Mouse (Mus musculus) heart, embryonic 16.5 days (tissue): ENCODE results near the gene Efs. TPM values are rescaled to one million over a fixed set of nuclear protein-coding genes. Genes with fewer than 3 reads are reported as not detected.
A peak's percentile ranks its signal among the peaks of the same experiment; 100 is the strongest.
"Not testable (repeated sequence)": the region's sequence is repeated elsewhere in the genome, so short reads cannot be mapped to it uniquely, and the experiment has no call there.

ENCODE experiments used
- ATAC-seq: fragments of 200-750 bp; cut with Nextera tagmentation; replicated peaks from 2 replicates; pipeline ENCODE4 v1.8.0; 2017; ENCODE audit warnings: moderate number of reproducible peaks; ENCODE audit not compliant: insufficient read depth, low FRiP score; ENCODE audit errors: extremely low read depth
- H3K27ac ChIP-seq: fragments of 300-500 bp; sonication (generic); 2 replicates; pipeline ENCODE4 v1.5.1; 2014; ENCODE audit warnings: mild to moderate bottlenecking, low read length, control low read depth, moderate library complexity
- H3K27me3 ChIP-seq: fragments of 300-500 bp; sonication (generic); 2 replicates; pipeline ENCODE4 v1.6.1; 2014; ENCODE audit warnings: low read length, mixed read lengths; ENCODE audit not compliant: control insufficient read depth, insufficient read depth
- H3K36me3 ChIP-seq: fragments of 300-500 bp; sonication (generic); 2 replicates; pipeline ENCODE4 v1.6.1; 2014; ENCODE audit not compliant: control insufficient read depth, insufficient read depth
- H3K4me1 ChIP-seq: fragments of 300-500 bp; sonication (generic); 2 replicates; pipeline ENCODE4 v1.6.1; 2014; ENCODE audit warnings: low read length, mixed read lengths; ENCODE audit not compliant: control insufficient read depth, insufficient read depth
- H3K4me2 ChIP-seq: fragments of 300-500 bp; sonication (generic); 2 replicates; pipeline ENCODE4 v1.6.1; 2014; ENCODE audit warnings: low read depth, mild to moderate bottlenecking, control low read depth, low read length
- H3K4me3 ChIP-seq: fragments of 300-500 bp; sonication (generic); 2 replicates; pipeline ENCODE4 v1.5.1; 2014; ENCODE audit warnings: mild to moderate bottlenecking, control low read depth, low read length
- H3K9ac ChIP-seq: fragments of 300-500 bp; sonication (generic); 2 replicates; pipeline ENCODE4 v1.6.1; 2014; ENCODE audit warnings: low read length, control low read depth
- H3K9me3 ChIP-seq: fragments of 300-500 bp; sonication (generic); replicated peaks from 2 replicates; pipeline ENCODE4 v1.6.1; 2016; ENCODE audit warnings: low read length; ENCODE audit not compliant: control insufficient read depth
- WGBS: fragments of 180-500 bp; shearing (Covaris S2); extraction: QIAGEN DNeasy Blood & Tissue Kit; methylation state at CpG from one replicate; pipeline ENCODE4 v1.1.7; 2014; 5-methylcytosine and 5-hydroxymethylcytosine counted together
- polyA plus RNA-seq: library from polyadenylated mRNA; unstranded; fragments of >200 nt; fragmentation: Nextera tagmentation; extraction: Ambion mirVana; gene quantifications from 2 replicates; pipeline ENCODE4 v1.2.1, GENCODE M21; 2015

Gene Efs
- polyA plus RNA-seq, 1 experiment from 2014 or later, result 13.4 TPM

- peaks cover 5% of the 10 kb centered on the region; the same call in 1 of the 2 replicates for H3K36me3 ChIP-seq
- peak overlapping the region; percentile 77 for H3K9ac ChIP-seq
- 64% methylated on average over 11 of the region's 11 CpGs for WGBS
- peaks cover 18% of the 10 kb centered on the region for H3K4me1 ChIP-seq
- H3K9me3 ChIP-seq, result no peaks in the 10 kb centered on the region
- H3K27ac ChIP-seq, result peak overlapping the region; percentile 81
- peak overlapping the region; percentile 59 for H3K4me3 ChIP-seq
- no peaks in the 10 kb centered on the region for H3K27me3 ChIP-seq
- no peak for ATAC-seq
- peak overlapping the region; percentile 39 for H3K4me2 ChIP-seq
Measured at GRCm38 (mm10) chr14:54963727-54964126, 37.8 kb upstream of the Efs start.

DNA sequence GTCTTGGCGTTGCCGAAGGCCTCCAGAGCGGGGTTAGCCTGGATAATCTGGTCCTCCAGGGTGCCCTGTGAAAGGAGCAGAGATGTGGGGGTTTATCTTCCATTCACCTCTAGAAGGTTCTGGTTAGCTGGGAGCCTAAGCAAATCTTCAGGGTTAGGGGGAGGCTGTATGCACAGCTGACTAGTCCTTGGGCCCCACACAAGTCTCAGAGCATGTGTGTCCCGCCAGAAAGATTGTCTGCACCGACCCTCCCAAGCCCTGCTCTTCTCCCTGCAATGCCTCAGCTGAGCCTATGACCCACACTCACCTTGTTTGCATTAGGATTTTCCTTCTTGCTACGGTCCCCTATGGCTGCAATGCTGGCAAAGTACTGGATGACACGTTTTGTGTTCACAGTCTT, 36.8 kb upstream of the Efs start:
- peak overlapping the region; percentile 59 for H3K4me3 ChIP-seq
- H3K36me3 ChIP-seq, result peaks cover 7% of the 10 kb centered on the region
- peak overlapping the region; percentile 72 for H3K27ac ChIP-seq
- no peak for ATAC-seq
- no peaks in the 10 kb centered on the region for H3K27me3 ChIP-seq
- no peaks in the 10 kb centered on the region for H3K9me3 ChIP-seq
- peaks cover 17% of the 10 kb centered on the region for H3K4me1 ChIP-seq
- peak overlapping the region; percentile 39 for H3K4me2 ChIP-seq
- peak overlapping the region; percentile 61 for H3K9ac ChIP-seq
- 48% methylated on average over 7 of the region's 7 CpGs for WGBS

DNA sequence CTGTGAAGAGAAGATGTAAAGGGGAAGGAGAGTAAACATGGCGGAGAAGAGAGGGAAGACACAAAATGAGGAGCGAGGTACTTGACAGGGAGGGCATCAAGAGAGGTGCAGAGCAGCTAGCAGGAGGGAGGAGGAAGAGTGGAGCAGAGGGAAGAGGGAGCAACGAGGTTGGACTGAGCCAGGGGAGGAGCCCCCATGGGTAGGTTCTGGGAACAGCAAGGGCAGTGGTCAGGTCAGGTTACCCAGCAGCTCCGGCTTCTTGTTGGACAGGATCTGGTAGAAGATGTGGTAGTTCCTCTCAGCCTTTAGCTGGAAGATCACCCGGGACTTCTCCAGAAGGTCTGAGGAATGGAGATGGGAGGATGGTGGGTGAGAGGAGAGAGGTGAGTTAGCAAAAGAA, 35.6 kb upstream of the Efs start:
- 52% methylated on average over 5 of the region's 5 CpGs for WGBS
- H3K27ac ChIP-seq, result peak overlapping the region; percentile 67

DNA sequence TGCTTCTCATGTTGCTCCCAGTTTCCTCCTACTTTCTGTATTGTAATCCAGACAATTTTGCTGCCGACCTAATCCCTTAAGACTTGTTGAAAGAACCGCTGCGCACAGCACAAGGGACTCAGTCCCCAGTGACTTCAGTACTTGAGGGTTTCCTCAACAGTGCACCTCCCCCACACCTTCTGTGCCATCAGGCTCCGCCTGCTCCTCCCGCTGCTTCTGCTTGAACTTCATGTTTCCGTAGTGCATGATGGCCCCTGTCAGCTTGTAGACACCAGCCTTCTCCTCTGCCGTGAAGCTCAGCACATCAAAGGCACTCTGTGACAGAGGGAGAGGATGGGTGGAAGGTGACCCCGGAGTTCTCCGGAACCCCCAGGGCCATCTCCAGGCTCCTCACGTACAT, 34.8 kb upstream of the Efs start:
- H3K4me3 ChIP-seq, result peak overlapping the region; percentile 59
- H3K36me3 ChIP-seq, result peaks cover 15% of the 10 kb centered on the region
- H3K9me3 ChIP-seq, result no peaks in the 10 kb centered on the region
- peak overlapping the region; percentile 39 for H3K4me2 ChIP-seq
- ATAC-seq, result no peak
- 31% methylated on average over 10 of the region's 10 CpGs for WGBS
- peaks cover 11% of the 10 kb centered on the region for H3K4me1 ChIP-seq
- peak overlapping the region; percentile 61 for H3K9ac ChIP-seq
- no peaks in the 10 kb centered on the region for H3K27me3 ChIP-seq
- peak overlapping the region; percentile 5; the same call in 1 of the 2 replicates for H3K27ac ChIP-seq

More for the DNA sequence above, 35.6 kb upstream of the Efs start:
- Histone ChIP-seq H3K4me2 (peak overlapping the region; percentile 39), H3K9me3 (no peaks in the 10 kb centered on the region), H3K4me3 (peak overlapping the region; percentile 59), H3K4me1 (peaks cover 8% of the 10 kb centered on the region), H3K36me3 (peaks cover 12% of the 10 kb centered on the region), H3K9ac (peak overlapping the region; percentile 61), H3K27me3 (no peaks in the 10 kb centered on the region)
- ATAC-seq, result no peak

DNA sequence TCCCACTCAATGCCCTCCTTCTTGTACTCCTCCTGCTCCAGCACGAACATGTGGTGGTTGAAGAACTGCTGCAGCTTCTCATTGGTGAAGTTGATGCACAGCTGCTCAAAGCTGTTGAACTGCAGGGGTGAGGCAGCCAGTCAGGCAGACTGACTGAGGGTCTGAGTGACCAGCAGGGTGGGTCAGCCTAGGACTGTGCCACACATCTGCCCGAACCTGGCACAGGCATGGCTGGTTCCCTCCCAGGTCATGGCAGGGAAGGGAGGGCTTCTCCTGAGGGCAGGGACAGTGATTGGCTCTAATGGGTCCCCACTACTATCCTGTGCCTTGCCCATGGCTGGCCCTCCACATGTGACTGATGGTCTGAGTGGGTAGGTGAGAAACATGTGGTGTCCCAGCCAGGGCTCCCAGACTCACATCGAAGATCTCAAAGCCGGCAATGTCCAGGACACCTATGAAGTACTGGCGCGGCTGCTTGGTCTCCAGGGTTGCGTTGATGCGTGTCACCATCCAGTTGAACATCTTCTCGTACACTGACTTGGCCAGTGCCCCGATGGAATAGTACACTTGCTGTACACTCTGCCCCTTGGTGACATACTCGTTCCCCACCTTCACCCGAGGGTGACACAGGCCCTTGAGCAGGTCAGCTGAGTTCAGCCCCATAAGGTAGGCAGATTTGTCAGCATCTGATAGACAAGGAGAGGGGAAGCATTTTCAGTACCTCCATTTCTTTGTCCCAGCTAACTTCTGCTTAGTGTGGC, 34.1 kb upstream of the Efs start:
- not testable (repeated sequence) for H3K9me3 ChIP-seq, H3K27ac ChIP-seq, H3K27me3 ChIP-seq
- Histone ChIP-seq H3K9ac (peak overlapping the region; percentile 48), H3K4me2 (peak overlapping the region; percentile 39), H3K36me3 (peaks cover 15% of the 10 kb centered on the region), H3K4me1 (peaks cover 11% of the 10 kb centered on the region), H3K4me3 (peak overlapping the region; percentile 59)
- WGBS, result 64% methylated on average over 12 of the region's 12 CpGs
- ATAC-seq, result 0 out of 2 replicates have a peak, but pooled peaks have one; percentile 7

- ATAC-seq, result no peak
Measured at GRCm38 (mm10) chr14:54959197-54959596, 33.3 kb upstream of the Efs start.

GRCm38 (mm10) chr14:54958503-54958902, 32.6 kb upstream of the Efs start:
- Histone ChIP-seq H3K4me3 (peak overlapping the region; percentile 16; the same call in 1 of the 2 replicates), H3K9me3 (no peaks in the 10 kb centered on the region), H3K4me1 (peaks cover 11% of the 10 kb centered on the region), H3K36me3 (peaks cover 24% of the 10 kb centered on the region), H3K9ac (peak overlapping the region; percentile 24; the same call in 1 of the 2 replicates), H3K27ac (no peak overlapping the region), H3K27me3 (no peaks in the 10 kb centered on the region), H3K4me2 (peak overlapping the region; percentile 23)
- ATAC-seq, result no peak
- WGBS, result 60% methylated on average over 4 of the region's 4 CpGs

More at GRCm38 (mm10) chr14:54959197-54959596, 33.3 kb upstream of the Efs start:
- Histone ChIP-seq H3K4me2 (peak overlapping the region; percentile 23), H3K36me3 (peaks cover 18% of the 10 kb centered on the region), H3K9me3 (no peaks in the 10 kb centered on the region), H3K27ac (0 out of 2 replicates have a peak overlapping the region, but pooled peaks have one; percentile 9), H3K4me3 (peak overlapping the region; percentile 16), H3K27me3 (no peaks in the 10 kb centered on the region), H3K9ac (peak overlapping the region; percentile 31; the same call in 1 of the 2 replicates), H3K4me1 (peaks cover 11% of the 10 kb centered on the region)
- 70% methylated on average over 3 of the region's 3 CpGs for WGBS

DNA sequence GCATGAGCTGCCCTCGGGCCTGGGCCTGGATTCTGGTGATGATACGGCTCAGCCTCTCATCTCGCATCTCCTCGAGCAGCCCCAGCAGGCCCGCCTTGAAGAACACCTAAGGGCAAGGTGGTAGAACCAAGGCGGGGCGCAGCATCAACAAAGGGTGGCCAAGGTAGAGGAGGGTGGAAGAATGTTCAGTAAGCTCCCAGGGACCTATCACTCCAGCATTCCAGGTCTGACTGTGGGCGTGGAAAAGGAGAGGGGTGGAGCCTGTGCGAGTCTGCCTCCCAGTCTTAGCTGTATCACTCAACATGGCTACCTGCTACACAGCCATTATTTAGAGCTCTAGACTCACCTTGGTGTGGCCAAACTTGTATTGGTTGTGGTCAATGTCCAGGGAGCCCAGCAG, 30.6 kb upstream of the Efs start:
- no peak overlapping the region; the same call in 1 of the 2 replicates for H3K27ac ChIP-seq
- H3K4me2 ChIP-seq, result peak overlapping the region; percentile 17; the same call in 1 of the 2 replicates
- H3K27me3 ChIP-seq, result no peaks in the 10 kb centered on the region
- H3K36me3 ChIP-seq, result peaks cover 31% of the 10 kb centered on the region
- peaks cover 8% of the 10 kb centered on the region for H3K4me1 ChIP-seq
- WGBS, result 71% methylated on average over 9 of the region's 9 CpGs
- ATAC-seq, result no peak
- H3K9ac ChIP-seq, result peak overlapping the region; percentile 37; the same call in 1 of the 2 replicates
- no peaks in the 10 kb centered on the region for H3K9me3 ChIP-seq
- H3K4me3 ChIP-seq, result no peak overlapping the region; the same call in 1 of the 2 replicates

DNA sequence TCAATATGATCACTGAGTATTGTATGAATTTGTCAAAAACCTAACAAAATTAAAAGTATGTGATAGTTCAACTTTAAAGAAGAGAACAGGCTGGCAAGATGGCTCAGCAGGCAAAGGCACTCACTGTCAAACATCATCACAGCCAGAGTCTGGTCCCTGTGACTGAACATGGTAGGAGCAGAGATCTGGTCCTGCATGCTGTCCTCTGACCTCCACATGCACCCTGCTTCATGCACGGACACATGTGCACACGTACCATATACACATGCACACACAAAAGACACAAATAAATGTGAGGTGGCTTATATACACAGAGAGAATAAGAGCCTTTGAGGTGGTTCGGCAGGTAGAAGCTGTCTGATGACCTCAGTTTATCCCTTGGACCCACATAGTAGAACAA, 29.6 kb upstream of the Efs start:
- H3K36me3 ChIP-seq, result peaks cover 31% of the 10 kb centered on the region
- H3K4me3 ChIP-seq, result no peak overlapping the region
- ATAC-seq, result no peak
- H3K27ac ChIP-seq, result no peak overlapping the region
- H3K9ac ChIP-seq, result no peak overlapping the region
- H3K4me1 ChIP-seq, result peaks cover 7% of the 10 kb centered on the region
- H3K4me2 ChIP-seq, result 0 out of 2 replicates have a peak overlapping the region, but pooled peaks have one; percentile 17
- no peaks in the 10 kb centered on the region for H3K27me3 ChIP-seq
- H3K9me3 ChIP-seq, result no peaks in the 10 kb centered on the region
- WGBS, result 58% methylated on average over 3 of the region's 3 CpGs
